Mouse (Mus musculus) hindbrain, embryonic 16.5 days (tissue): ENCODE data around the gene Mfsd2a. TPM values are rescaled to one million over a fixed set of nuclear protein-coding genes. Genes with fewer than 3 reads are reported as not detected.

Experiments
- ATAC-seq: fragments of 200-750 bp; cut with Nextera tagmentation; 2 replicates; pipeline ENCODE4 v1.8.0; 2017; ENCODE audit warnings: moderate TSS enrichment, moderate library complexity
- H3K27ac ChIP-seq: fragments of 300-500 bp; sonication (generic); 2 replicates; pipeline ENCODE4 v1.5.1; 2014; ENCODE audit warnings: low read depth, mild to moderate bottlenecking, control low read depth, low read length, moderate library complexity
- H3K27me3 ChIP-seq: fragments of 300-500 bp; sonication (generic); replicated peaks from 2 replicates; pipeline ENCODE4 v1.6.1; 2014; ENCODE audit warnings: low read length; ENCODE audit not compliant: control insufficient read depth, insufficient read depth
- H3K36me3 ChIP-seq: fragments of 300-500 bp; sonication (generic); 2 replicates; pipeline ENCODE4 v1.6.1; 2014; ENCODE audit warnings: mild to moderate bottlenecking, low read length, moderate library complexity, mixed read lengths; ENCODE audit not compliant: control insufficient read depth, insufficient read depth
- H3K4me1 ChIP-seq: fragments of 300-500 bp; sonication (generic); 2 replicates; pipeline ENCODE4 v1.6.1; 2014; ENCODE audit warnings: low read depth, low read length; ENCODE audit not compliant: control insufficient read depth, insufficient read depth
- H3K4me2 ChIP-seq: fragments of 300-500 bp; sonication (generic); 2 replicates; pipeline ENCODE4 v1.6.1; 2014; ENCODE audit warnings: mild to moderate bottlenecking, low read length, control low read depth, moderate library complexity
- H3K4me3 ChIP-seq: fragments of 300-500 bp; sonication (generic); 2 replicates; pipeline ENCODE4 v1.5.1; 2014; ENCODE audit warnings: mild to moderate bottlenecking, low read length, control low read depth, moderate library complexity
- H3K9ac ChIP-seq: fragments of 300-500 bp; sonication (generic); 2 replicates; pipeline ENCODE4 v1.6.1; 2014; ENCODE audit warnings: low read depth, mild to moderate bottlenecking, control low read depth, low read length, moderate library complexity
- H3K9me3 ChIP-seq: fragments of 300-500 bp; sonication (generic); 2 replicates; pipeline ENCODE4 v1.6.1; 2014; ENCODE audit warnings: mild to moderate bottlenecking, low read length, moderate library complexity; ENCODE audit not compliant: control insufficient read depth
- WGBS: fragments of 180-500 bp; shearing (Covaris S2); extraction: QIAGEN DNeasy Blood & Tissue Kit; methylation state at CpG from one replicate; pipeline ENCODE4 v1.1.7; 2014; 5-methylcytosine and 5-hydroxymethylcytosine counted together
- polyA plus RNA-seq: library from polyadenylated mRNA; unstranded; fragments of >200 nt; fragmentation: Nextera tagmentation; extraction: Ambion mirVana; gene quantifications from 2 replicates; pipeline ENCODE4 v1.2.1, GENCODE M21; 2015

Gene Mfsd2a
- polyA plus RNA-seq, 1 experiment from 2014 or later: 36.5 TPM

DNA sequence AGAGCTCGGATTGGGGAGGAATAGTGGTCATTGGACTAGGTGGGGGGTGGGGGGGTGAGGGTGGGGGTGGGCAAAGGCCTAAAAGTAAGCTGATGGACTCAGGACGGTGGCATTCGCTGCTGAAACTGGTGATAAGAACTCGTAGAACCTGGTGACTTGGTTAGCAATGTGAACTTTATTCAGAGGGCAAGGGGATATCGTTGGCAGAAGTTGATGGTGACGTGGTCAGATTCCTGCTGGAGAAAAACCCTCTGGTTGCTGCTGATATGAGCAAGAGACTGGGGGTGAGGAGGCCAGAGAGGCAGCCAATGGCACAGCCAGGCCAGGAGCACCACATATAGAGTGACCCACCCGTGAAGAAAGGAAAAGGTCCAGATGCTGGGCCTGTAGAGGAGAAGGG is 20.2 kb upstream of the Mfsd2a start:
- peaks cover 5% of the 10 kb centered on the region; the same call in 1 of the 2 replicates for H3K27me3 ChIP-seq
- H3K4me2 ChIP-seq: no peak overlapping the region
- no peak overlapping the region for H3K4me3 ChIP-seq
- no peaks in the 10 kb centered on the region for H3K4me1 ChIP-seq
- no peaks in the 10 kb centered on the region for H3K9me3 ChIP-seq
- H3K36me3 ChIP-seq: no peaks in the 10 kb centered on the region
- H3K9ac ChIP-seq: no peak overlapping the region
- H3K27ac ChIP-seq: no peak overlapping the region
- ATAC-seq: no peak
- 92% methylated on average over 7 of the region's 7 CpGs for WGBS

DNA sequence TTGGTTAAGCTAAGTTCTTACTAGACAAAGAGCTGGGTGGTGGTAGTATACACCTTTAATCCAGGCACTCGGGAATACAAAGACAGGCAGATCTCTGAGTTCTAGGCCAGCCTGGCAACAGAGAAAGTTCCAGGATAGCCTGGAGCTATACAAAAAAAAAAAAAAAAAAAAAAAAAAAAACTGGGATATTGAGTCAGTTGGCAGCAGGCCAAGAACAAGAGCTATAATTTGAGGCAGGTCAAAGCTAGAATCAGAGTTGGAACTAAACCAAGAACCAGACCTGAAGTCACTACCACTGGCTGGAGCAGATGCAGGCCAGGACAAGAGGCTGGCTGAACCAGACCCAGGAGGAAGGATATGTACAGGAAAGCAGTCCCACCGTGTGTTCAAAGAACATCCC is 19.7 kb upstream of the Mfsd2a start:
- Histone ChIP-seq H3K36me3 (no peaks in the 10 kb centered on the region), H3K9ac (no peak overlapping the region), H3K4me1 (no peaks in the 10 kb centered on the region), H3K4me2 (no peak overlapping the region), H3K27me3 (peaks cover 5% of the 10 kb centered on the region; the same call in 1 of the 2 replicates), H3K27ac (no peak overlapping the region), H3K4me3 (no peak overlapping the region), H3K9me3 (no peaks in the 10 kb centered on the region)
- no peak for ATAC-seq
- 71% methylated on average over 2 of the region's 2 CpGs for WGBS

DNA sequence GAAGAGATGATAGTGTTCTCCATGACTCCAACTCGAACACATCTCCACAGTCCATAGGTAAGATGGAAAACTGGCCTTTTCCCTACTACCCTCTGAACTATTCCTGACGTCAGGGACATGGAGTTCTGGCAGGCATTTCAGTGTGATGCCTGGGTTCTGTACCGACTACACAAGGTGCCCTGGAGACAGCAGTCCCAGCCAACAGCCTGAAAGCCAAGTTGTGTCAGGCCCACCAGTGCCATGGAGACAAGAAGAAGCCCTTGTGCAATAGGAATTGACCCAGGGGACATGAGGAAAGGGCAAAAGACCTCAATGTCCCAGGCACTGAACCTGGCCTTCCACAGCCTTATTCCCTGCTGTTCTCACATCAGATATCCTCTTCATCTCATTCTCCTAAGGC is 18.8 kb upstream of the Mfsd2a start:
- no peak for ATAC-seq
- H3K27me3 ChIP-seq: peaks cover 5% of the 10 kb centered on the region; the same call in 1 of the 2 replicates
- no peak overlapping the region for H3K4me2 ChIP-seq
- no peaks in the 10 kb centered on the region for H3K36me3 ChIP-seq
- no peaks in the 10 kb centered on the region for H3K4me1 ChIP-seq
- no peak overlapping the region for H3K4me3 ChIP-seq
- no peaks in the 10 kb centered on the region for H3K9me3 ChIP-seq
- WGBS: 75% methylated on average over 3 of the region's 3 CpGs
- H3K9ac ChIP-seq: no peak overlapping the region
- no peak overlapping the region for H3K27ac ChIP-seq

DNA sequence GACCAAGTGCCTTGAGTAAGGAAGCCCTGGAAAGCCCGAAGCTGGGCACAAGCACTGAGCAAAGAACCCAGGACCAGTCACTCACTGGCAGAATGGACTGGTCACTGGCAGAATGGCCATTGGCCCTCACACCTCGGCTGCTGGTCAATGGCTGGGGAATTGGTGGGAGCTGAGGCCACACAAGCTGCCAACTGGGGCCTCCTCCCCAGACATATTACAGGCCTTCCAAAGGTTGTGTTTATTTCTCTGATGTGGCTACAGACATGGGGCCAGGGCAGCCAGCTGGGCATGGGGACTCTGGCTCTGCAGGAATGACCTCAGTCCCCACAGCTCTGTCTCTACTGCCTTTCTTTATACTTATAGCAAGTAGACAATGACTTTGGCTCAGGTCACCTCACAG is 17.9 kb upstream of the Mfsd2a start:
- H3K27me3 ChIP-seq: peaks cover 3% of the 10 kb centered on the region; the same call in 1 of the 2 replicates
- no peaks in the 10 kb centered on the region for H3K36me3 ChIP-seq
- H3K9me3 ChIP-seq: no peaks in the 10 kb centered on the region
- no peak overlapping the region for H3K9ac ChIP-seq
- H3K4me2 ChIP-seq: no peak overlapping the region
- no peaks in the 10 kb centered on the region for H3K4me1 ChIP-seq
- 88% methylated on average over 2 of the region's 2 CpGs for WGBS
- H3K4me3 ChIP-seq: no peak overlapping the region
- H3K27ac ChIP-seq: no peak overlapping the region
- no peak for ATAC-seq

DNA sequence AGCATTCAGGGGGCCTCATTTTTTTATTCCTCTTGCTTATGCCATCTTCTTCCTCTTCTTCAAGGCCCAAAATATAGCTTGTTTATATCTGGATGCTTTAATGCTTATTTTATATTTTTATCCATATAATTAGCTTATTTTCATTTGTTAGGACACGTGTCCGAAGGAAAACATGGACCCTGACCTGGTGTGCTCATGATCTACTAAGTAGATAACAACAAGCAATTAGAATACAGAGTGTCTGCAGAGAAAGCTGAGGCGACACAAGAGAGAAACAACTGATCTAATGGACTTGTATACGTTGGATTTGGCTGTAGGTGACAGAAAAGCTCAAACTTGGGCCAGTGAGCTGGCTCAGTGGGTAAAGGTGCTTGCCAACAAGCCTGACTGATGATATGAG is 15.9 kb upstream of the Mfsd2a start:
- Histone ChIP-seq H3K9me3 (no peaks in the 10 kb centered on the region), H3K4me2 (no peak overlapping the region), H3K4me3 (no peak overlapping the region), H3K36me3 (no peaks in the 10 kb centered on the region), H3K27ac (no peak overlapping the region), H3K27me3 (peaks cover under 1% of the 10 kb centered on the region; the same call in 1 of the 2 replicates), H3K4me1 (no peaks in the 10 kb centered on the region), H3K9ac (no peak overlapping the region)
- no peak for ATAC-seq
- 81% methylated on average over 4 of the region's 4 CpGs for WGBS

DNA sequence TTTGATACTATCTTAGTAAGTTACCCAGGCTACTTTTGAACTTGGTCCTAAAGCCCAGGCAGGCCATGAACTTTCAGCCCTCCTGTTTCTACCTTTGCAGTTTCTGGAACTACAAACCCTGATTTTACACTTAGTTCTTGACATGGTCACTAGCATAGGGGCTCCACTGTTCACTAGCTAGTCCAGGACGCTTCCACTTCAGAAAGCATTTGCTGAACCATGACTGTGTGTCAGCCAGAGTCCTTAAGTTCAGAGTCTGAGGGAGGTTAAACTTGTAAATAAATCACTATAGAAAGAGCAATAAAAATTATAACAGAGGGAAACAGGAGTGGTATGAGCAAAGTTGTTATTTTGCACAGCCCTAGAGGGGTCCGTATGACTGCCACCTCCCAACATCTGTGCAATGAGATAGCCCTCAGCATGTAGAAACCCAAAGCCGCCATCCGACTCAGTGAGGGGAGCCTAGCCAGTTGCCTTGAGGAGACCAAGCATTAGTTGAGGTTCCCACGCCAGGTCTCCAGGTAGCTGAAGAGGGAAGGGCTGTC is 14.1 kb upstream of the Mfsd2a start:
- H3K36me3 ChIP-seq: no peaks in the 10 kb centered on the region
- no peak overlapping the region for H3K4me2 ChIP-seq
- H3K27me3 ChIP-seq: no peaks in the 10 kb centered on the region
- H3K4me1 ChIP-seq: no peaks in the 10 kb centered on the region
- no peaks in the 10 kb centered on the region for H3K9me3 ChIP-seq
- H3K4me3 ChIP-seq: no peak overlapping the region
- no peak overlapping the region for H3K27ac ChIP-seq
- ATAC-seq: no peak
- H3K9ac ChIP-seq: no peak overlapping the region
- WGBS: 86% methylated on average over 5 of the region's 5 CpGs

DNA sequence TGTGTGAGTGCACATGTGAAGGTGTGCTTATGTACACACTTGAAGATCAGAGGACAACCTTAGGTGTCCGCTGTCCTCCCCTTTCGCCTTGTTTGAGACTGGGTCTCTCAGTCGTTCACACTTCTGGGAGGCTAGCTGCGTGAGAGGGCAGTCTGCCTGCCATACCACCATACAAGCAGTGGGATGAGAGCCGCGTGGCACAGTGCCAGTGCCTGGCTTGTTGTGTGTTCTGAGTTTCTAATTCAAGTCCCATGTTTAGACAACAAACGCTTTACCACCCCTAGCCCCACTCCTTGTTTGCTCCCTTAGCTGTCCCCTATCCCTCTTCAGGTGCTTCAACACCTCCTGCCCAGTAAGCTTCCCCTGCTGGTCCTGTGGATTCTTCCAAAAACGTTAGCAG is 11.1 kb upstream of the Mfsd2a start:
- Histone ChIP-seq H3K9ac (no peak overlapping the region), H3K27ac (no peak overlapping the region), H3K36me3 (no peaks in the 10 kb centered on the region), H3K4me3 (no peak overlapping the region), H3K9me3 (no peaks in the 10 kb centered on the region), H3K4me2 (no peak overlapping the region), H3K4me1 (no peaks in the 10 kb centered on the region), H3K27me3 (no peaks in the 10 kb centered on the region)
- WGBS: 61% methylated on average over 8 of the region's 8 CpGs
- ATAC-seq: no peak

DNA sequence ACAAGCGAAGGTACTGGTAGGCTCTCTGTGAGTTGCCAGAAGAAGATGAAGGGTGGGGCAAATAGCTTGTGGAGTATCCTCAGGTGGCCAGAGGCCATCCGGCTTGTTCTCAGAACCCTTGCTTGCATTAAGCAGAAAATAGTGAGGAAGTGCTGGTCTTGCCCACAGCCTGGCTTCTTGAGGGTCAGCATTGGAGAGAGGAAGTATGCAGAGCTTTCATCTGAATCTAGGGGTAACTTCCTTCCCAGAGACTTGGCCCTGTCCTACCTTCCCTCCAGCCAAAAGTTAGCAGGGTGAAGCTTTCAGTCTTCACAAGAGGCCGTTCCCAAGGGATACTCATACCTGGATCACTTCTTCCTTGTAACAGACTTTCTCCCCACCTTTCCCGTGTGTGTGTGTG is 10.7 kb upstream of the Mfsd2a start:
- 79% methylated on average over 4 of the region's 4 CpGs for WGBS
- Histone ChIP-seq H3K4me1 (no peaks in the 10 kb centered on the region), H3K36me3 (no peaks in the 10 kb centered on the region), H3K9ac (no peak overlapping the region), H3K27ac (no peak overlapping the region), H3K9me3 (no peaks in the 10 kb centered on the region), H3K4me2 (no peak overlapping the region), H3K27me3 (no peaks in the 10 kb centered on the region), H3K4me3 (no peak overlapping the region)
- no peak for ATAC-seq

DNA sequence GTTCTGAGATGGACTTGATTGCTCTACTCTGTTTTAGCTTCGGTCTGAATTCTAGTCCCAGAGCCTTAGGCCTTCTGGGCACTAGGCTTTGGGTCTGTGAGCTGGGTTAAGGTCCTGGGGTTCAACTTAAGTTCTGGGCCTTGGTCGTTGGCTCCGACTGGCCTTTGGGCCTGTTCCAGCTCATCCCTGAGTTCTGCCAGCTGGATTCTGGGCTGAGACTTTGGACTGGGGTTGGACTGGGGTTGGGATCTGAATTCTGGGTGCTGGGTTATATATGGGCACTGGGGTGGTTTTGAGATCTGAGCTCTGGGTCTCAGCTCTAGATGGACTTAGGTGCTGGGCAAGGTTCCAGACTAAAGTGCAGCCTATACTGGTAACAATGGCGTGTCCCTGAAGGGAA is 10.2 kb upstream of the Mfsd2a start:
- H3K4me3 ChIP-seq: no peak overlapping the region
- no peak overlapping the region for H3K27ac ChIP-seq
- no peaks in the 10 kb centered on the region for H3K9me3 ChIP-seq
- no peak for ATAC-seq
- WGBS: 84% methylated on average over 4 of the region's 4 CpGs
- no peaks in the 10 kb centered on the region for H3K27me3 ChIP-seq
- no peak overlapping the region for H3K9ac ChIP-seq
- H3K36me3 ChIP-seq: no peaks in the 10 kb centered on the region
- H3K4me1 ChIP-seq: no peaks in the 10 kb centered on the region
- H3K4me2 ChIP-seq: no peak overlapping the region

DNA sequence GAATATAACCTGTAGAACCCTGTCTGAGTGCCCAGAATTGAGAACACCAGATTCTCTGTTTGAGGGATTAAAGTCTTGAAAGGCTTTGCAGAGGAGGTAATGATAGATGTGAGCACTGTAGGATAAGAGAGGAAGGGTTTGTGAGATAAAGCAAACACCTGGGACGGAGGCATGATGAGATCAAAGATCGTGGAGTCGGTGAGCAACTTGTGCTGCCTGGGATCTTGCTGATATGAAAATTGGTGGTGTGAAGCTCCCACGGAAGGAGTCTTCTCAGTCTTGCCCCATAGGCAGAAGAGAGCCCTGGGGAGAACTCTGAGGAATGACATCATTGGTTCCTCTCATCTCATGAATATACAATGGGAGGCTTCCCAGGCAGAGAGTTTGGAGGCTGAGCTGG is 7.1 kb upstream of the Mfsd2a start:
- WGBS: 79% methylated on average over 4 of the region's 4 CpGs
- no peaks in the 10 kb centered on the region for H3K9me3 ChIP-seq
- H3K4me2 ChIP-seq: no peak overlapping the region
- no peaks in the 10 kb centered on the region for H3K27me3 ChIP-seq
- no peak for ATAC-seq
- no peak overlapping the region for H3K27ac ChIP-seq
- no peak overlapping the region for H3K9ac ChIP-seq
- no peak overlapping the region for H3K4me3 ChIP-seq
- H3K4me1 ChIP-seq: no peaks in the 10 kb centered on the region
- H3K36me3 ChIP-seq: no peaks in the 10 kb centered on the region
